Mouse (Mus musculus) kidney, embryonic 14.5 days (tissue): ENCODE results near the gene Wfdc21. TPM values are rescaled to one million over a fixed set of nuclear protein-coding genes. Genes with fewer than 3 reads are reported as not detected.

Source experiments
- ATAC-seq: fragments of 200-750 bp; cut with Nextera tagmentation; 2 replicates; pipeline ENCODE4 v1.8.0; 2017; ENCODE audit warnings: moderate number of reproducible peaks, mild to moderate bottlenecking, moderate TSS enrichment, moderate library complexity; ENCODE audit not compliant: low FRiP score, low TSS enrichment
- H3K27ac ChIP-seq: fragments of 300-500 bp; sonication (generic); 2 replicates; pipeline ENCODE4 v1.5.1; 2014; ENCODE audit warnings: low read depth, mild to moderate bottlenecking, low read length, moderate library complexity, mixed read lengths
- H3K27me3 ChIP-seq: fragments of 300-500 bp; sonication (generic); 2 replicates; pipeline ENCODE4 v1.6.1; 2014; ENCODE audit warnings: mild to moderate bottlenecking, low read length; ENCODE audit not compliant: control insufficient read depth, insufficient read depth
- H3K36me3 ChIP-seq: fragments of 300-500 bp; sonication (generic); 2 replicates; pipeline ENCODE4 v1.6.1; 2014; ENCODE audit warnings: low read length, mixed read lengths; ENCODE audit not compliant: control insufficient read depth, insufficient read depth
- H3K4me1 ChIP-seq: fragments of 300-500 bp; sonication (generic); 2 replicates; pipeline ENCODE4 v1.6.1; 2014; ENCODE audit warnings: low read length, mixed read lengths; ENCODE audit not compliant: control insufficient read depth, insufficient read depth
- H3K4me2 ChIP-seq: fragments of 300-500 bp; sonication (generic); replicated peaks from 2 replicates; pipeline ENCODE4 v1.6.1; 2014; ENCODE audit warnings: low read depth, mild to moderate bottlenecking, low read length
- H3K4me3 ChIP-seq: fragments of 300-500 bp; sonication (generic); 2 replicates; pipeline ENCODE4 v1.5.1; 2014; ENCODE audit warnings: mild to moderate bottlenecking, low read length
- H3K9ac ChIP-seq: fragments of 300-500 bp; sonication (generic); 2 replicates; pipeline ENCODE4 v1.6.1; 2014; ENCODE audit warnings: low read depth, mild to moderate bottlenecking, low read length, moderate library complexity
- H3K9me3 ChIP-seq: fragments of 300-500 bp; sonication (generic); 2 replicates; pipeline ENCODE4 v1.6.1; 2016; ENCODE audit warnings: low read length; ENCODE audit not compliant: control insufficient read depth
- WGBS: fragments of 180-500 bp; shearing (Covaris S2); extraction: QIAGEN DNeasy Blood & Tissue Kit; methylation state at CpG from one replicate; pipeline ENCODE4 v1.1.7; 2014; 5-methylcytosine and 5-hydroxymethylcytosine counted together
- polyA plus RNA-seq: library from polyadenylated mRNA; unstranded; fragments of >200 nt; fragmentation: Nextera tagmentation; extraction: Ambion mirVana; gene quantifications from 2 replicates; pipeline ENCODE4 v1.2.1, GENCODE M21; 2014

The Wfdc21 gene
- polyA plus RNA-seq, 1 experiment from 2014 or later, result not detected

- H3K27me3 ChIP-seq, result no peaks in the 10 kb centered on the region
- ATAC-seq, result no peak
- H3K4me3 ChIP-seq, result no peak overlapping the region
- no peak overlapping the region for H3K4me2 ChIP-seq
- no peak overlapping the region for H3K27ac ChIP-seq
- H3K9ac ChIP-seq, result no peak overlapping the region
- no peaks in the 10 kb centered on the region for H3K36me3 ChIP-seq
- H3K4me1 ChIP-seq, result 0 out of 2 replicates have a peak, but pooled peaks cover 5% of the 10 kb centered on the region
- no peaks in the 10 kb centered on the region for H3K9me3 ChIP-seq
- WGBS, result 55% methylated on average over 13 of the region's 13 CpGs
Measured at GRCm38 (mm10) chr11:83789259-83789658, 42.5 kb downstream of the Wfdc21 start.

GRCm38 (mm10) chr11:83791133-83791532 lies 44.4 kb downstream of the Wfdc21 start:
- Histone ChIP-seq H3K27ac (no peak overlapping the region), H3K4me2 (no peak overlapping the region), H3K27me3 (no peaks in the 10 kb centered on the region), H3K9me3 (no peaks in the 10 kb centered on the region), H3K4me1 (0 out of 2 replicates have a peak, but pooled peaks cover 5% of the 10 kb centered on the region), H3K4me3 (no peak overlapping the region), H3K36me3 (no peaks in the 10 kb centered on the region), H3K9ac (no peak overlapping the region)
- WGBS, result 68% methylated on average over 4 of the region's 4 CpGs
- no peak for ATAC-seq

- Histone ChIP-seq H3K4me1 (peaks cover 10% of the 10 kb centered on the region), H3K9ac (no peak overlapping the region), H3K9me3 (no peaks in the 10 kb centered on the region), H3K4me3 (no peak overlapping the region), H3K4me2 (no peak overlapping the region), H3K36me3 (no peaks in the 10 kb centered on the region), H3K27ac (no peak overlapping the region), H3K27me3 (no peaks in the 10 kb centered on the region)
- WGBS, result 76% methylated on average over 12 of the region's 12 CpGs
- ATAC-seq, result no peak
Measured at GRCm38 (mm10) chr11:83792316-83792914, 45.7 kb downstream of the Wfdc21 start.

GRCm38 (mm10) chr11:83793264-83793663 lies 46.5 kb downstream of the Wfdc21 start:
- ATAC-seq, result no peak
- Histone ChIP-seq H3K4me3 (no peak overlapping the region), H3K4me2 (no peak overlapping the region), H3K27ac (no peak overlapping the region), H3K27me3 (no peaks in the 10 kb centered on the region), H3K9me3 (no peaks in the 10 kb centered on the region), H3K9ac (no peak overlapping the region), H3K4me1 (peaks cover 10% of the 10 kb centered on the region), H3K36me3 (no peaks in the 10 kb centered on the region)
- WGBS, result 71% methylated on average over 14 of the region's 14 CpGs

GRCm38 (mm10) chr11:83796112-83796511 lies 49.4 kb downstream of the Wfdc21 start:
- no peak overlapping the region for H3K4me2 ChIP-seq
- peak overlapping the region; percentile 65; the same call in 1 of the 2 replicates for H3K27ac ChIP-seq
- no peaks in the 10 kb centered on the region for H3K36me3 ChIP-seq
- H3K9me3 ChIP-seq, result no peaks in the 10 kb centered on the region
- 67% methylated on average over 6 of the region's 6 CpGs for whole genome bisulfite sequencing
- no peaks in the 10 kb centered on the region for H3K27me3 ChIP-seq
- H3K9ac ChIP-seq, result no peak overlapping the region
- no peak overlapping the region for H3K4me3 ChIP-seq
- peaks cover 10% of the 10 kb centered on the region for H3K4me1 ChIP-seq
- no peak for ATAC-seq

- H3K36me3 ChIP-seq, result no peaks in the 10 kb centered on the region
- no peak overlapping the region for H3K4me2 ChIP-seq
- H3K9ac ChIP-seq, result no peak overlapping the region
- H3K9me3 ChIP-seq, result no peaks in the 10 kb centered on the region
- H3K4me3 ChIP-seq, result no peak overlapping the region
- 57% methylated on average over 10 of the region's 10 CpGs for WGBS
- peak; percentile 73; the same call in 1 of the 2 replicates for ATAC-seq
- H3K4me1 ChIP-seq, result peaks cover 10% of the 10 kb centered on the region
- H3K27ac ChIP-seq, result peak overlapping the region; percentile 65; the same call in 1 of the 2 replicates
- no peaks in the 10 kb centered on the region for H3K27me3 ChIP-seq
Measured at GRCm38 (mm10) chr11:83796980-83797608, 50.4 kb downstream of the Wfdc21 start.

- 79% methylated on average over 12 of the region's 12 CpGs for WGBS
- H3K9ac ChIP-seq, result no peak overlapping the region
- no peaks in the 10 kb centered on the region for H3K9me3 ChIP-seq
- ATAC-seq, result no peak
- no peak overlapping the region for H3K4me3 ChIP-seq
- H3K27me3 ChIP-seq, result no peaks in the 10 kb centered on the region
- H3K4me1 ChIP-seq, result peaks cover 6% of the 10 kb centered on the region
- H3K4me2 ChIP-seq, result no peak overlapping the region
- no peak overlapping the region for H3K27ac ChIP-seq
- no peaks in the 10 kb centered on the region for H3K36me3 ChIP-seq
Measured at GRCm38 (mm10) chr11:83799871-83800430, 53.2 kb downstream of the Wfdc21 start.

- H3K27ac ChIP-seq, result no peak overlapping the region
- no peaks in the 10 kb centered on the region for H3K4me1 ChIP-seq
- no peak overlapping the region for H3K4me2 ChIP-seq
- ATAC-seq, result no peak
- no peak overlapping the region for H3K4me3 ChIP-seq
- WGBS, result 68% methylated on average over 8 of the region's 8 CpGs
- no peaks in the 10 kb centered on the region for H3K9me3 ChIP-seq
- H3K36me3 ChIP-seq, result no peaks in the 10 kb centered on the region
- H3K27me3 ChIP-seq, result no peaks in the 10 kb centered on the region
- H3K9ac ChIP-seq, result no peak overlapping the region
Measured at GRCm38 (mm10) chr11:83802166-83802565, 55.4 kb downstream of the Wfdc21 start.
